Mouse (Mus musculus): ENCODE data around the gene Serpina1b.

GRCm38 (mm10) chr12:103688221-103688814 lies 141.9 kb downstream of the Serpina1b start:
- TF ChIP-seq CTCF (IDR thresholded peaks at IDR 0.05; ENCODE audit: extremely low read depth, insufficient read depth, low read length) = no peak
- TF ChIP-seq POLR2A (IDR thresholded peaks at IDR 0.05; ENCODE audit: extremely low read depth, insufficient read depth, low read length) = no peak

Data from cortical plate, adult 2 months (tissue).